Mouse (Mus musculus) embryonic facial prominence, embryonic 11.5 days (tissue): ENCODE measurements around the gene Osm. TPM values are rescaled to one million over a fixed set of nuclear protein-coding genes. Genes with fewer than 3 reads are reported as not detected.

Experiments used
- ATAC-seq: fragments of 200-750 bp; cut with Nextera tagmentation; replicated peaks from 2 replicates; pipeline ENCODE4 v1.8.0; 2017; ENCODE audit warnings: low read depth; ENCODE audit not compliant: insufficient number of reproducible peaks, low FRiP score, low TSS enrichment
- DNase-seq: peaks from one replicate; pipeline ENCODE4 v3.0.0-alpha.2; 2015; ENCODE audit warnings: low spot score
- H3K27ac ChIP-seq: fragments of 300-500 bp; sonication (generic); replicated peaks from 2 replicates; pipeline ENCODE4 v1.5.1; 2014; ENCODE audit warnings: mild to moderate bottlenecking, low read depth, low read length, control low read depth
- H3K27me3 ChIP-seq: fragments of 300-500 bp; sonication (generic); 2 replicates; pipeline ENCODE4 v1.6.1; 2014; ENCODE audit warnings: mild to moderate bottlenecking, low read length, moderate library complexity, mixed read lengths; ENCODE audit not compliant: control insufficient read depth, insufficient read depth
- H3K36me3 ChIP-seq: fragments of 300-500 bp; sonication (generic); replicated peaks from 2 replicates; pipeline ENCODE4 v1.6.1; 2014; ENCODE audit warnings: low read depth, mild to moderate bottlenecking, low read length, moderate library complexity, mixed read lengths; ENCODE audit not compliant: control insufficient read depth, insufficient read depth
- H3K4me1 ChIP-seq: fragments of 300-500 bp; sonication (generic); 2 replicates; pipeline ENCODE4 v1.6.1; 2014; ENCODE audit warnings: low read length, mixed read lengths; ENCODE audit not compliant: control insufficient read depth, insufficient read depth
- H3K4me2 ChIP-seq: fragments of 300-500 bp; sonication (generic); 2 replicates; pipeline ENCODE4 v1.6.1; 2014; ENCODE audit warnings: low read depth, mild to moderate bottlenecking, control low read depth, low read length, moderate library complexity
- H3K4me3 ChIP-seq: fragments of 300-500 bp; sonication (generic); 2 replicates; pipeline ENCODE4 v1.5.1; 2014; ENCODE audit warnings: low read depth, low read length, control low read depth
- H3K9ac ChIP-seq: fragments of 300-500 bp; sonication (generic); replicated peaks from 2 replicates; pipeline ENCODE4 v1.6.1; 2014; ENCODE audit warnings: mild to moderate bottlenecking, control low read depth, low read length
- H3K9me3 ChIP-seq: fragments of 300-500 bp; sonication (generic); replicated peaks from 2 replicates; pipeline ENCODE4 v1.6.1; 2016; ENCODE audit warnings: mild to moderate bottlenecking, low read length, inconsistent platforms, mixed read lengths; ENCODE audit not compliant: control insufficient read depth
- WGBS: fragments of 180-500 bp; shearing (Covaris S2); extraction: QIAGEN DNeasy Blood & Tissue Kit; methylation state at CpG from one replicate; pipeline ENCODE4 v1.1.7; 2014; 5-methylcytosine and 5-hydroxymethylcytosine counted together
- polyA plus RNA-seq: library from polyadenylated mRNA; unstranded; fragments of >200 nt; fragmentation: Nextera tagmentation; extraction: Ambion mirVana; gene quantifications from 2 replicates; pipeline ENCODE4 v1.2.1, GENCODE M21; 2014

The Osm gene
- polyA plus RNA-seq, 1 experiment from 2014 or later = not detected

GRCm38 (mm10) chr11:4217914-4218629, 18.1 kb upstream of the Osm start, which contains the start of gene Castor1:
TSS of gene Castor1 (plus strand) at chr11:4218225.
- H3K4me3 ChIP-seq = peak within 1 kb of the TSS; percentile 44
- H3K36me3 ChIP-seq = no peaks in the 10 kb centered on the region; the same call in 1 of the 2 replicates
- peak within 1 kb of the TSS; percentile 93 for H3K4me2 ChIP-seq
- no peak within 1 kb of the TSS for H3K27ac ChIP-seq
- no peaks in the 10 kb centered on the region; the same call in 1 of the 2 replicates for H3K4me1 ChIP-seq
- H3K9ac ChIP-seq = peak within 1 kb of the TSS; percentile 43
- peaks cover 7% of the 10 kb centered on the region; the same call in 1 of the 2 replicates for H3K27me3 ChIP-seq
- H3K9me3 ChIP-seq = no peaks in the 10 kb centered on the region
- 2% methylated on average over 53 of the region's 56 CpGs for WGBS
- DNase-seq (peak; percentile 87), ATAC-seq (peak; percentile 77)

DNA sequence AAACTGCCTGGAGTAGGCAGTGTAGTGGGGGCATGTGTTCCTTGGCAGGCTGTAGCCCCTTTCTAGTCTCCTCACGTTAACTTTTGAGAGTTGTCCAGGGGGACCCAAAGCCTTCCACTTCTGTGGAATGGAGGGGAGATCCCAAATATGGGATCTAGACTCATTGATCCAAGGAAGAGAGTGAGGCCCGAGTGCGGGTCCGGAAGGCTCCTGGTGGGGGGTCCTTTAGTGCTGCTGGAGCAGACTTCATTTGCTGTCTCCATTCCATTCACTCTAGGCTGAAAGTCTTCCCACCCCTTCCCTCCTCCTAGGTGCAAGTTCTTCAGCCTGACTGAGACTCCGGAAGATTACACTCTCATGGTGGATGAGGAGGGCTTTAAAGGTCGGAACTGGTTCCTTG, 17.6 kb upstream of the Osm start:
- H3K9me3 ChIP-seq = no peaks in the 10 kb centered on the region
- H3K27ac ChIP-seq = no peak overlapping the region
- no peak for DNase-seq
- ATAC-seq = no peak
- peaks cover 7% of the 10 kb centered on the region; the same call in 1 of the 2 replicates for H3K27me3 ChIP-seq
- H3K9ac ChIP-seq = peak overlapping the region; percentile 43; the same call in 1 of the 2 replicates
- no peaks in the 10 kb centered on the region for H3K36me3 ChIP-seq
- peak overlapping the region; percentile 44 for H3K4me3 ChIP-seq
- peak overlapping the region; percentile 93 for H3K4me2 ChIP-seq
- H3K4me1 ChIP-seq = no peaks in the 10 kb centered on the region; the same call in 1 of the 2 replicates
- WGBS = 6% methylated on average over 6 of the region's 6 CpGs

DNA sequence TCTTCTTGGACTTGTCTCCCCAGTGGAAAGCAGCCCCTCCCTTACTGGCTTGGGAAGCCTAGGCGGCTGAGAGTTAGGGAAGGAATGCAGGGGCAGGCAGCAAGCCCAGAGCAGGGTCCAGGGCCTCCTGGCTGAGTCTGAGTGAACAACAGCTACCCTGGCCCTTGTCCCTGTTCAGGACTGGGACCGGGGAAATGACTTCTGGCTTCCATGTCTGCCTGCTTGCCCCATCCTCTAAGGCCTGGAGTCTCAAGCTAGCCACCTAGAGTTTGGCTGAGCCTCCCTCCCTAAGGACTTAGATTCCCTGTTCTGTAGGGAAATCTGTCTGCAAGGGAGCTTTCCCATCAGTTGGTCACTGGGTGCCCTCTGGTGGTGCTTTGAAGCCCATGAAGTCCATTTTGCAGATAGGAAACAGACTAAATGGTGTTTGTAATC, 16.9 kb upstream of the Osm start:
- no peak for ATAC-seq
- no peaks in the 10 kb centered on the region; the same call in 1 of the 2 replicates for H3K4me1 ChIP-seq
- H3K36me3 ChIP-seq = no peaks in the 10 kb centered on the region
- 15% methylated on average over 2 of the region's 2 CpGs for WGBS
- DNase-seq = peak; percentile 70
- H3K4me2 ChIP-seq = no peak overlapping the region
- H3K27me3 ChIP-seq = peaks cover 7% of the 10 kb centered on the region; the same call in 1 of the 2 replicates
- H3K4me3 ChIP-seq = no peak overlapping the region
- no peaks in the 10 kb centered on the region for H3K9me3 ChIP-seq
- H3K27ac ChIP-seq = no peak overlapping the region
- no peak overlapping the region for H3K9ac ChIP-seq

DNA sequence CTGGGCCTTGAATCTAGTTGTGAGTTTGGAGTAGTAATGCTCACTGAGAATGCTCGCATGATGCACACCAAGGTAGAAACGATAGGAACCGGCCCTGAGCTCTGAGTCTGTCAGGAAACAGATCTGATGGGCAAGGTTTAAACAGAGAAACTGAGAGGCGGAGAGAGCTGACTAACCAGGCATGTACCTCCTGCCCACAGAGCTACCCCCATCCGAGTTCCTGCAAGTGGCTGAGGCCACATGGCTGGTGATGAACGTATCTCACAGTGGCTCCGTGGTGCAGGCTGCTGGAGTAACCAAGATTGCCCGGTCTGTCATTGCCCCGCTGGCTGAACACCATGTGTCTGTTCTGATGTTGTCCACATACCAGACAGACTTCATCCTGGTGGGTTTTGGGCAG, 16.3 kb upstream of the Osm start:
- Histone ChIP-seq H3K9me3 (no peaks in the 10 kb centered on the region), H3K27me3 (peaks cover 7% of the 10 kb centered on the region; the same call in 1 of the 2 replicates), H3K4me2 (no peak overlapping the region), H3K4me3 (no peak overlapping the region), H3K4me1 (no peaks in the 10 kb centered on the region; the same call in 1 of the 2 replicates), H3K27ac (no peak overlapping the region), H3K36me3 (no peaks in the 10 kb centered on the region), H3K9ac (no peak overlapping the region)
- WGBS = 64% methylated on average over 9 of the region's 9 CpGs
- no peak for ATAC-seq
- no peak for DNase-seq

DNA sequence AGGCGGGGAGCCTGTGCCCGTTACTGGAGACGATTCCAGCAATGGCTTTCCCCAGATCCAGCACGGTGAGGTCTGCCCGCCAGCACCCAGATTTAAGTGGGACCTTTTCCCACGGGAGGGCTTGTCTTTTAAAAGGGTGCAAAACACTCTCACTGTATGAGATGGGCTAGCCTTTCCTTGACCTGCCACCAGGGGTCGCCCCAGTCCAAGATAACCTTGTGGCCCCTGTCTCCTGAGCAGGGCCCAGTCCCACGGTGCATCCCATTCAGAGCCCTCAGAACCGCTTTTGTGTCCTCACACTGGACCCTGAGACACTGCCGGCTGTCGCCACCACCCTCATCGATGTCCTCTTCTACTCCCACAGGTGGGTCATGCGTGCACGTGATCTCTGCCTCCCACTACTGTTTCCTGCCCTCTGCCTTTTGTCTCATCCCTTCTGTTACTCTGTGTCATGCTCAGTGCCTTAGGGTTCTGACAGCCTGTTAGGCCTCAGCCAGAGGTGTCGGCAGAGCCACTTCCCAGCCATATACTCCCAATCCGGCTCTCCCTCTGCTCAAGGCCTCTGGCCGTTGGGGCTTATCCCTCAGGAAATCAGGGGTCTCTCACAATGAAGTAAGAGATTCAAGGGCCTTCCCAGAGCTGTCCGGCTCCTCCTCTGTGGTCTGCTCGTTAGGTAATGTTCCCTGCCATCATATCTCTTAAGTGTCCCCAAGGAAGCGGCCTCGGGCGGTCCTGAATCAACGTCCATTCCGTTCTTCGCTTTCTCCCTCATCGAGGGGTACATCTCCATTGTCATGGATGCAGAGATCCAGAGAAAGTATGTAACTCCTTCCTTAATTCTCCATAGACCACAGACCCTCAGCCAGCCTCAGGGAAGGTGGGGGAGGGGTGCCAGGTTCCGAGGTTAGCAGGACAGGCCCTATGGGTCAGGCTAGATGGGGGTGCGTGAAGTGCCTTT, 15.5 kb upstream of the Osm start:
- H3K36me3 ChIP-seq = no peaks in the 10 kb centered on the region
- no peak overlapping the region for H3K4me2 ChIP-seq
- no peaks in the 10 kb centered on the region for H3K9me3 ChIP-seq
- DNase-seq (peak; percentile 69), ATAC-seq (no peak)
- no peaks in the 10 kb centered on the region; the same call in 1 of the 2 replicates for H3K4me1 ChIP-seq
- H3K4me3 ChIP-seq = no peak overlapping the region
- WGBS = 48% methylated on average over 28 of the region's 28 CpGs
- H3K27ac ChIP-seq = no peak overlapping the region
- no peak overlapping the region for H3K9ac ChIP-seq
- peaks cover 7% of the 10 kb centered on the region; the same call in 1 of the 2 replicates for H3K27me3 ChIP-seq

GRCm38 (mm10) chr11:4222046-4222950, 13.9 kb upstream of the Osm start:
- ATAC-seq (no peak), DNase-seq (no peak)
- no peaks in the 10 kb centered on the region for H3K9me3 ChIP-seq
- H3K9ac ChIP-seq = no peak overlapping the region
- H3K27ac ChIP-seq = no peak overlapping the region
- 73% methylated on average over 17 of the region's 17 CpGs for WGBS
- H3K4me1 ChIP-seq = no peaks in the 10 kb centered on the region; the same call in 1 of the 2 replicates
- H3K27me3 ChIP-seq = peaks cover 7% of the 10 kb centered on the region; the same call in 1 of the 2 replicates
- H3K4me3 ChIP-seq = no peak overlapping the region
- H3K4me2 ChIP-seq = no peak overlapping the region
- H3K36me3 ChIP-seq = no peaks in the 10 kb centered on the region
